Mouse (Mus musculus) ES-E14 (cell line): ENCODE results near the gene Il10ra.

Experiments used
- CHD2 ChIP-seq: IDR thresholded peaks from 2 replicates; pipeline ENCODE4 v1.6.1; 2014; ENCODE audit warnings: mild to moderate bottlenecking, low read depth, low read length, inconsistent platforms
- HCFC1 ChIP-seq: IDR thresholded peaks from 2 replicates; pipeline ENCODE4 v1.6.1; 2012; ENCODE audit warnings: low read length, inconsistent platforms, borderline replicate concordance; ENCODE audit not compliant: insufficient read depth

GRCm38 (mm10) chr9:45294210-45295011 lies 25.5 kb upstream of the Il10ra start:
- no peak for TF ChIP-seq CHD2
- no peak for TF ChIP-seq HCFC1
